Mouse (Mus musculus) intestine, embryonic 15.5 days (tissue): ENCODE data around the gene Alk. TPM values are rescaled to one million over a fixed set of nuclear protein-coding genes. Genes with fewer than 3 reads are reported as not detected.

Experiments used
- ATAC-seq: fragments of 200-750 bp; cut with Nextera tagmentation; 2 replicates; pipeline ENCODE4 v1.8.0; 2017; ENCODE audit warnings: moderate TSS enrichment, moderate library complexity
- H3K27ac ChIP-seq: fragments of 300-500 bp; sonication (generic); 2 replicates; pipeline ENCODE4 v1.5.1; 2015; ENCODE audit warnings: mild to moderate bottlenecking, inconsistent platforms
- H3K27me3 ChIP-seq: fragments of 300-500 bp; sonication (generic); replicated peaks from 2 replicates; pipeline ENCODE4 v1.6.1; 2015; ENCODE audit warnings: inconsistent platforms
- H3K36me3 ChIP-seq: fragments of 300-500 bp; sonication (generic); 2 replicates; pipeline ENCODE4 v1.6.1; 2015; ENCODE audit warnings: inconsistent platforms
- H3K4me1 ChIP-seq: fragments of 300-500 bp; sonication (generic); replicated peaks from 2 replicates; pipeline ENCODE4 v1.6.1; 2015; ENCODE audit warnings: inconsistent platforms
- H3K4me2 ChIP-seq: fragments of 300-500 bp; sonication (generic); replicated peaks from 2 replicates; pipeline ENCODE4 v1.6.1; 2015; ENCODE audit warnings: mild to moderate bottlenecking, inconsistent platforms
- H3K4me3 ChIP-seq: fragments of 300-500 bp; sonication (generic); replicated peaks from 2 replicates; pipeline ENCODE4 v1.5.1; 2015; ENCODE audit warnings: inconsistent platforms
- H3K9ac ChIP-seq: fragments of 300-500 bp; sonication (generic); 2 replicates; pipeline ENCODE4 v1.6.1; 2015; ENCODE audit warnings: inconsistent platforms
- H3K9me3 ChIP-seq: fragments of 300-500 bp; sonication (generic); 2 replicates; pipeline ENCODE4 v1.6.1; 2016; ENCODE audit warnings: inconsistent platforms
- WGBS: fragments of 180-500 bp; shearing (Covaris S2); methylation state at CpG from one replicate; pipeline ENCODE4 v1.1.7; 2015; 5-methylcytosine and 5-hydroxymethylcytosine counted together
- polyA plus RNA-seq: library from polyadenylated mRNA; unstranded; fragments of >200 nt; fragmentation: Nextera tagmentation; extraction: Ambion mirVana; gene quantifications from 2 replicates; pipeline ENCODE4 v1.2.1, GENCODE M21; 2015

The Alk gene
- polyA plus RNA-seq, 1 experiment from 2014 or later = 0.78 TPM

- ATAC-seq = no peak
- Histone ChIP-seq H3K27ac (no peak overlapping the region), H3K4me3 (no peak overlapping the region), H3K9me3 (no peaks in the 10 kb centered on the region), H3K4me2 (no peak overlapping the region), H3K36me3 (no peaks in the 10 kb centered on the region), H3K9ac (no peak overlapping the region), H3K27me3 (no peaks in the 10 kb centered on the region), H3K4me1 (no peaks in the 10 kb centered on the region)
- 65% methylated on average over 8 of the region's 8 CpGs for WGBS
Measured at GRCm38 (mm10) chr17:72275391-72275904, 329.0 kb downstream of the Alk start.

- Histone ChIP-seq H3K9me3 (no peaks in the 10 kb centered on the region), H3K9ac (no peak overlapping the region), H3K27me3 (no peaks in the 10 kb centered on the region), H3K36me3 (no peaks in the 10 kb centered on the region), H3K27ac (no peak overlapping the region), H3K4me1 (no peaks in the 10 kb centered on the region), H3K4me3 (no peak overlapping the region), H3K4me2 (no peak overlapping the region)
- WGBS = 89% methylated on average over 5 of the region's 5 CpGs
- ATAC-seq = no peak
Measured at GRCm38 (mm10) chr17:72274205-72274604, 330.2 kb downstream of the Alk start.

GRCm38 (mm10) chr17:72271640-72272039 lies 332.8 kb downstream of the Alk start:
- no peak overlapping the region for H3K9ac ChIP-seq
- H3K27me3 ChIP-seq = no peaks in the 10 kb centered on the region
- H3K4me3 ChIP-seq = no peak overlapping the region
- H3K9me3 ChIP-seq = no peaks in the 10 kb centered on the region
- 64% methylated on average over 1 of the region's 1 CpGs for WGBS
- H3K27ac ChIP-seq = no peak overlapping the region
- ATAC-seq = no peak
- H3K36me3 ChIP-seq = no peaks in the 10 kb centered on the region
- H3K4me1 ChIP-seq = no peaks in the 10 kb centered on the region
- no peak overlapping the region for H3K4me2 ChIP-seq

DNA sequence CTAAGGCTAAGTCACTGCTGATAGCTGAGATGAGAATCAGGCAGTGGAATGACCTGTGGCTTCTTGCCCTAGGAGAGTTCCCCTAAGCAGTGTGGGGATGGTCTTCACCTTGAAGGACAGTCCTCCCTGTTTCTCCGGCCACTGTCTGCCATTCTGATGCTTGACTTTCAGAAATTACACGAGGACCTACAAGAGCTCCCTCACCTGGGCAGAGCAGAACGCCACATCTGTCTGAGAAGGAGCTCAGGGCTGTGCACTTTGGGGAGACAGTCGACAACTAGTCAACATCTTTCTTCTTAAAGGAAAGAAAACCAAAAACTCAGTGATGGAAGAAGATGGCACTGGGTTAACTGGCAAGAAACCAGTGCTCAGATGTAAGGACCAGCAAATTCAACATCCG lies 335.9 kb downstream of the Alk start:
- no peak overlapping the region for H3K9ac ChIP-seq
- H3K27me3 ChIP-seq = no peaks in the 10 kb centered on the region
- no peaks in the 10 kb centered on the region for H3K4me1 ChIP-seq
- no peak overlapping the region for H3K27ac ChIP-seq
- H3K9me3 ChIP-seq = no peaks in the 10 kb centered on the region
- no peak for ATAC-seq
- WGBS = 77% methylated on average over 5 of the region's 5 CpGs
- H3K36me3 ChIP-seq = no peaks in the 10 kb centered on the region
- H3K4me2 ChIP-seq = no peak overlapping the region
- no peak overlapping the region for H3K4me3 ChIP-seq

DNA sequence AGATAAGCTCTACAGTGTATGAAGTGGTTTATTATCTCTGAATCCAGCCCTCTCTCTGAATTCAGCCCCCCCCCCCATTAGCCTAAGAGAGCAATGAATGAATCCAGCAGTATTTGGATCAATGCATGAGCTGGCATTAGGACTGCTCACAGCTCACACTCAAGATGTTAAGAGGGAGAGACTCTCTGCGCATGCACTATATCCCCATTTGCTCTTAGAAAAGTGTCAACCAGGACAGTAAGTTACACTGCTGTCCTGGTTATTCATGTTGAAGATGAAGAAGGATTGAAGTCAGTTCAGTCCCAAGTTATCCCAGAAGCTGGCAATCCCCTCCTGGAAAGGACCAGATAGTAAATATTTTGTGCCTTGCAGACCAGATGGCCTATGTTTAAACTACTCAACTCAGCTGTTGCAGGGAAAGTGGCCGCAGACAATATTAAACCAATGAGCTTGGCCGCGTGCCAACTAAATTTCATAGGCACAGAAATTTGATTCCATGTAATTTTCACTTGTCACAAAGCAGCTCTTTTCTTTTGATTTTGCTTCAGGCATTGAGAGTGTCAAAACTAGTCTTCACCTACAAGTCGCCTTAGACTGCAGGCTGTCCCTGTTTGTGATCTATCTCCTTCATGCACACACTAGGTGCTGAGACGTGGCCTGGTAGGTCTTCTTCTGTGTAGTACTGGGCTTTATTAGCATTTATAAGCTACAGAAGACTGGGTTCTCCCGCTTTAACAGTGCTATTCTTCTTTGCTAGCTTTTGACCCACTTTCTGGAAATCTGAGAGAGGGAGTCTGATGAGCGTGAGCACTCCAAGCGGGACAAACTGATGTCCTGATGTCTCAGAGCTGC lies 339.0 kb downstream of the Alk start:
- no peak for ATAC-seq
- WGBS = 61% methylated on average over 9 of the region's 9 CpGs
- H3K9ac ChIP-seq = no peak overlapping the region
- no peaks in the 10 kb centered on the region for H3K36me3 ChIP-seq
- no peak overlapping the region for H3K4me3 ChIP-seq
- no peak overlapping the region for H3K27ac ChIP-seq
- H3K9me3 ChIP-seq = no peaks in the 10 kb centered on the region
- H3K4me1 ChIP-seq = no peaks in the 10 kb centered on the region
- no peak overlapping the region for H3K4me2 ChIP-seq
- H3K27me3 ChIP-seq = no peaks in the 10 kb centered on the region

DNA sequence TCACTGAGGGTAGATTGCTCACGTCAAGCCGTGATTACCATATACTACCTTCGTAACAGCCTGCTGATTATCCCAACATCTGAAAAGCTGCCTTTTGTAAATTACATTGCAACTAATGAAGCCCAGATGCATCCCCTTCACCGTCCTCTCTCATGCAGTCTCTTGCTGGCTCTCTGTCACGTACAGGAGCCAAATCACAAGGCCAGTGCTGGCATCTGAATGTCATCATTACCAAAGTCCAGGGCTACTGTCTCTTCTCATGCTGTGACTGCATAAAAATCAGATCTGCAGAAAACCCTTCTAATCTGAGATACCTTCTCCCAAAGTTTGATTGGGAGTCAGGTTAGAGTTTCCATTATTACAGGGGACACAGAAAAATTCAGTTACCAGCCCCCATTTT lies 351.0 kb downstream of the Alk start:
- H3K4me3 ChIP-seq = no peak overlapping the region
- no peaks in the 10 kb centered on the region for H3K4me1 ChIP-seq
- no peaks in the 10 kb centered on the region for H3K27me3 ChIP-seq
- WGBS = 84% methylated on average over 5 of the region's 5 CpGs
- H3K4me2 ChIP-seq = no peak overlapping the region
- no peak for ATAC-seq
- H3K9me3 ChIP-seq = no peaks in the 10 kb centered on the region
- no peaks in the 10 kb centered on the region for H3K36me3 ChIP-seq
- H3K27ac ChIP-seq = no peak overlapping the region
- H3K9ac ChIP-seq = no peak overlapping the region

GRCm38 (mm10) chr17:72251554-72251953 lies 352.9 kb downstream of the Alk start:
- no peak overlapping the region for H3K4me3 ChIP-seq
- no peak overlapping the region for H3K9ac ChIP-seq
- H3K36me3 ChIP-seq = no peaks in the 10 kb centered on the region
- WGBS = 72% methylated on average over 4 of the region's 4 CpGs
- no peak overlapping the region for H3K4me2 ChIP-seq
- H3K27ac ChIP-seq = no peak overlapping the region
- H3K4me1 ChIP-seq = no peaks in the 10 kb centered on the region
- no peaks in the 10 kb centered on the region for H3K27me3 ChIP-seq
- no peaks in the 10 kb centered on the region for H3K9me3 ChIP-seq
- no peak for ATAC-seq

DNA sequence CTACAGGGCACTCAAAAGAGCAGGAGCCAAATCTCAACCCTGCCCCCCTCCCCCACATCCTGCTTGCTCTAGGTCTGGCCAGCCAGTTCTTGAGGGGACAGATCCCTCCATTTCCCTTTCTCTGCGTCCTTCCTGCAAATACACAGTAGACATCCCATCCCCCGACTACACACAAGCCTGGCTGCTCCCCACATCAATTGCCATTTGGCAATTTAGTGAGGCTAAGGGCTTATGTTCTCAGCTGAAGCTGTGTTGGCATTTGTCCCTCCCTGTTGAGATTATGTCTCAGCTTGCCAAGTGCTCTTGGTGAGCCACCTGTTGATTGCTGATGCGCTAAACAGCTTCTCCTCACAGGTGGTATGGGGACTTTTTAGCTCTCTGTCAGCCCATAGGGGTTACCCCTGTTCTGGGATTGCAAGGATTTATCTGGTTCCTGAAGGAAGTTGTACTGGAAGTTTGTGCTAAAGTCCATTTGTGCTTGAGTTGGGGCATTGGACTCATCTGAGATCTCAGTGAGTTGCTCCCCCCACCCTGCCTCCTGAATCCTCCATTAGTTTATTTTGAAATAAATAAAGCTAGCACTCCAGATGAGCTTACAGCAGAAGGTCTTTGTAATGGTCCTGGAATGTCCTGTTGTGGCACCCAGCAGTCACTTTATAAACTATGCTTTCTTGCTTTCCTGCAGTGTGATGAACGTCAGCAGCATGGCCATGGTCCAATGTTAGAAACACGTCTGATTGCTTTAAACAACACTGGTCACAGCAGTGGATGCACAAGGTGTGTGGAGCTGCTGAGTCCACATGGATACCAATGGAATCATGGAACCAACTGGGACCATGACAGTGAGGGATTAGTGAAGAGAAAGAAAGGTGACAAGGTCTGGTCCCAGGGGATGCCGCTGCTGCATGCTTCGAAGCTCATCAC lies 353.7 kb downstream of the Alk start:
- H3K4me2 ChIP-seq = no peak overlapping the region
- H3K4me3 ChIP-seq = no peak overlapping the region
- H3K9me3 ChIP-seq = no peaks in the 10 kb centered on the region
- no peak for ATAC-seq
- no peaks in the 10 kb centered on the region for H3K36me3 ChIP-seq
- no peaks in the 10 kb centered on the region for H3K4me1 ChIP-seq
- 59% methylated on average over 7 of the region's 7 CpGs for WGBS
- no peak overlapping the region for H3K27ac ChIP-seq
- no peak overlapping the region for H3K9ac ChIP-seq
- H3K27me3 ChIP-seq = no peaks in the 10 kb centered on the region

- no peak overlapping the region for H3K4me3 ChIP-seq
- H3K9ac ChIP-seq = no peak overlapping the region
- H3K4me1 ChIP-seq = no peaks in the 10 kb centered on the region
- no peak for ATAC-seq
- no peaks in the 10 kb centered on the region for H3K9me3 ChIP-seq
- H3K27me3 ChIP-seq = no peaks in the 10 kb centered on the region
- no peak overlapping the region for H3K27ac ChIP-seq
- WGBS = 48% methylated on average over 4 of the region's 4 CpGs
- H3K4me2 ChIP-seq = no peak overlapping the region
- H3K36me3 ChIP-seq = no peaks in the 10 kb centered on the region
Measured at GRCm38 (mm10) chr17:72242036-72242435, 362.4 kb downstream of the Alk start.

- H3K4me3 ChIP-seq = no peak overlapping the region
- H3K9ac ChIP-seq = no peak overlapping the region
- no peaks in the 10 kb centered on the region for H3K4me1 ChIP-seq
- H3K36me3 ChIP-seq = no peaks in the 10 kb centered on the region
- no peak overlapping the region for H3K4me2 ChIP-seq
- no peak for ATAC-seq
- H3K27me3 ChIP-seq = no peaks in the 10 kb centered on the region
- no peak overlapping the region for H3K27ac ChIP-seq
- no peaks in the 10 kb centered on the region for H3K9me3 ChIP-seq
- 79% methylated on average over 1 of the region's 1 CpGs for WGBS
Measured at GRCm38 (mm10) chr17:72237315-72237714, 367.1 kb downstream of the Alk start.

DNA sequence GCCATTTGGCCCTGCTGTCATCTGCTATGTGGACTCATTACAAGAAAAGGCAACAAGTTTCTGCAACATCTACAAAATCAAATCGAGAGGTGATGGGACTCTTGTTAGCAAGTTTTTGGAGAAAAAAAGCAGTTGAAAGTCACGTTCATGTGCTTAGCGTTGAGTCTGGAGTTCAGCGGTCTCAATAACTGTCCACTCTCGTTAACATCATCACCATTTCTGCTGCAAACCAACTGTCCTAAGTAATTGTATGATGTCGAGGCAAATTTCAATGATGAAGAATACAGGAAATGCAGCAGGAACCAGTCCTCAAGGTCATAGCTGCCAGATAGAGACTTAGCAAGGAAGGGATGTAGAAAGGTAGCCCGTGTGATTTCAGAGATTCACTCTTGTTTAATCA lies 373.5 kb downstream of the Alk start:
- no peak for ATAC-seq
- Histone ChIP-seq H3K4me2 (no peak overlapping the region), H3K27me3 (no peaks in the 10 kb centered on the region), H3K27ac (no peak overlapping the region), H3K9ac (no peak overlapping the region), H3K4me3 (no peak overlapping the region), H3K4me1 (no peaks in the 10 kb centered on the region), H3K36me3 (no peaks in the 10 kb centered on the region), H3K9me3 (no peaks in the 10 kb centered on the region)
- WGBS = 85% methylated on average over 7 of the region's 7 CpGs

DNA sequence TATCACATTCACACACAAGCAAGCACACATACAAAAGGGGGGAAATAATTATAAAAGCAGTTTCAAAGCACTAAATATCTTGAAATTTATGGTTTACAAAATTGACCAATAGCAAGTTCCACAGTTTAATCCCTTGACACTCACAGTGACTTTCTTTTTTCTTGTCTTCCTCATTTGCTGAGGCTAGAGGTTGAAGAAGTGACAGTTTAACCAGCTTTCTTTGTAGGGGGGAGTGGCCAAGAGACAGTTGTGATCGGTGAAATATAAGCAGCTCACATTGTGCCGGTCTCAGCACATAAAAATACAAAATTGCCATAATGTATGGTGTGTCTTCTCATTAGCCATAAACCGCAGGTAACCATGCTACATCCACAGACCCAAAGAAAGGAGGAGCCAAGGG lies 385.6 kb downstream of the Alk start:
- H3K36me3 ChIP-seq = no peaks in the 10 kb centered on the region
- no peak for ATAC-seq
- no peak overlapping the region for H3K27ac ChIP-seq
- H3K9me3 ChIP-seq = no peaks in the 10 kb centered on the region
- no peaks in the 10 kb centered on the region for H3K4me1 ChIP-seq
- H3K4me3 ChIP-seq = no peak overlapping the region
- H3K9ac ChIP-seq = no peak overlapping the region
- WGBS = 80% methylated on average over 3 of the region's 3 CpGs
- H3K4me2 ChIP-seq = no peak overlapping the region
- H3K27me3 ChIP-seq = no peaks in the 10 kb centered on the region
